Mouse (Mus musculus) olfactory bulb, adult 2 months (tissue): ENCODE measurements around the gene Nup62.

Source experiments
- CTCF ChIP-seq: fragments of 200-500 bp; IDR thresholded peaks from 2 replicates; pipeline ENCODE4 v1.5.1; 2012; ENCODE audit warnings: low read depth, mild to moderate bottlenecking, low read length, moderate library complexity; ENCODE audit not compliant: insufficient read depth
- POLR2A ChIP-seq: fragments of 200-500 bp; IDR thresholded peaks from 2 replicates; pipeline ENCODE4 v1.6.1; 2012; ENCODE audit warnings: mild to moderate bottlenecking, low read depth, low read length, moderate library complexity; ENCODE audit not compliant: insufficient read depth

GRCm38 (mm10) chr7:44839171-44839490 lies 23.2 kb downstream of the Nup62 start:
- TF ChIP-seq POLR2A (no peak), CTCF (no peak)
